Mouse (Mus musculus) cerebellum, adult 2 months (tissue): ENCODE measurements at regions not wholly inside any gene's neighbourhood (a gene's known extent, or its start where the extent isn't known, plus 50 kb on each side); places are given as distances from the start of the nearest gene placed in this dataset.

Experiments used
- CTCF ChIP-seq: fragments of 200-500 bp; IDR thresholded peaks from 2 replicates; pipeline ENCODE4 v1.5.1; 2011; ENCODE audit warnings: low read depth, mild to moderate bottlenecking, control low read depth, low read length, moderate library complexity, borderline replicate concordance; ENCODE audit not compliant: insufficient read depth
- POLR2A ChIP-seq: fragments of 200-500 bp; IDR thresholded peaks from 2 replicates; pipeline ENCODE4 v1.6.1; 2011; ENCODE audit warnings: low read length, control low read depth, borderline replicate concordance; ENCODE audit not compliant: insufficient read depth

DNA sequence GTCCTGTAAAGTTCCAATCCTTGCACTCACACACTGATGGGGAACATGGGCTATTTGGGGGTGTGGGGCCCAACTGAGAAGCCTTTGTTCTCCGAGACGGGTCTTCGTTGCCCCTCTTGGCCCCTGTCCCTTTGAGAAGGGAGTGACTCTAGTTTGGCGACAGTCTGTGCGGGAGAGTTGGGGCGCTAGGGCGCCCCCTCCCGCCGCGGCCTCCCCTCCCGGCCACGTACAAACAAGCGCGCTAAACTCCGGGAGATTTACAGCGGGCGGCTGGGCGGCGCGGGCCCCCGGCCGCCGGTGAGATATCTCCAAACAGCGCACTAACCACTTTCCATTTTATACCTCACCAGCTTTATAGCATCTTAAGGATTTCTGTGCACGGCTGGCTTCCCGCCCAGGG lies 77.4 kb downstream of the Hif1an start:
- TF ChIP-seq CTCF: no peak
- no peak for TF ChIP-seq POLR2A
